Mouse (Mus musculus) gastrocnemius, postnatal 10 days (tissue): ENCODE data around the gene Defa21. TPM values are rescaled to one million over a fixed set of nuclear protein-coding genes. Genes with fewer than 3 reads are reported as not detected.
A peak's percentile ranks its signal among the peaks of the same experiment; 100 is the strongest.
"Not testable (repeated sequence)": the region's sequence is repeated elsewhere in the genome, so short reads cannot be mapped to it uniquely, and the experiment has no call there.

Source experiments
- DNase-seq: peaks from one replicate; pipeline ENCODE4 v3.0.0; 2021; ENCODE audit warnings: mixed read lengths
- long read RNA-seq, 2 experiments: library from polyadenylated mRNA; stranded (forward); transcript quantifications; one replicate each; pipeline ENCODE4 v2.0.0; 2021
- total RNA-seq, 2 experiments: library from RNA; stranded (reverse); gene quantifications; 2 replicates each; pipeline ENCODE4 v1.2.3; 2021

Defa21 gene
- total RNA-seq = not detected
- long read RNA-seq, experiment 1 = 0 reads
- long read RNA-seq, experiment 2 = 0 reads

- DNase-seq = not testable (repeated sequence)
Measured at GRCm38 (mm10) chr8:21025245-21025644, at the start of gene Defa21. Defa21 (plus strand) TSS chr8:21025545.

DNA sequence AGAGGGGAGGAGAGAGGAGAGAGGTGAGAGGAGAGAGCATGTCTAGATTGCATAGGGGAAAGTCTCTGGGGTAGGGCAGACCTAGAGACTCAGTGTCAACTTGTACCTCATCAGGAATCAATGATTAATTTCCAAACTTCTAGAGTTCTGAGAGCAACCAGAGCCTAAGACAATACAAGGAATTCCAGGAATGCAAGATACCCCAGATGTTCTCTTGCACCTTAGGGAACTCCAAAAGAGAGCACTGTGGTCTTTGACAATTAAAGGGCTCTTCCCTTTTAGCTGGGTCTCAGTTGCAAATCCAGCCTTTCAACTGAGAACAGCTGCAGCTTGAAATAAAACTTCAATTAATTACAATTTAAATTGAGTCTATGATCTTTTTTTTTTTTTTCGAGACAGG is 45.5 kb upstream of the Defa21 start:
- DNase-seq = no peak

GRCm38 (mm10) chr8:20994042-20994441 is 31.3 kb upstream of the Defa21 start:
- not testable (repeated sequence) for DNase-seq

DNA sequence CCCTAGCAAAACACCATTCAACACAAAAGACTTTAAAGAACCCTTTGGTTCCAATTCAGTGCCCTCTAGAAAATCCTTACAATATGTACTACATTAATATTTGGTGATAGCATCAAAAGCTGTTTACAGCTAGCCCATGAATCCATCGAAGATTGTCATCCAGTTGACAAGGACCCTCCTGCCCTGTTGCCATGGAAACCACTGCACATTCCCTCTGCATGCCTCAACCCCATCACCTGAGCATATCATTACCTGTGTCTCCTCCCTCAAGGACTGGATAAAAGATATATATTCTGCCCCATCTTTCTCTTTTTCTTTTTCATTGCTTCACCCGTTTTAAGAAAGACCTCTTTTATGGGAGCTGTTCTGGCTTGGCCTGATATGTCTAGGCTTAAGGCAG is 28.6 kb upstream of the Defa21 start:
- DNase-seq = no peak

DNA sequence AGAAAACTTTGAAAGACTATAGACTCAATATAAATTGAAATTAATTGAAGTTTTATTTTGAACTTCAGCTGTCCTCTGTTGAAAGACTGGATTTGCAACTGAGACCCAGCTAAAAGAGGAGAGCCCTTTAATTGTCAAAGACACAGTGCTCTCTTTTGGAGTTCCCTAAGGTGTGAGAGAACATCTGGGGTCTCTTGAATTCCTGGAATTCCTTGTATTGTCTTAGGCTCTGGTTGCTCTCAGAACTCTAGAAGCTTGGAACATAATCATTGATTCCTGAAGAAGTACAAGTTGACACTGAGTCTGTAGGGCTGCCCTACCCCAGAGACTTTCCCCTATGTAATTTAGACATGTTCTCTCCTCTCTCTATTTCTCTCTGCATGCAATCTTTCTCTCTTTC is 28.1 kb upstream of the Defa21 start:
- no peak for DNase-seq

GRCm38 (mm10) chr8:21001171-21001570 is 24.2 kb upstream of the Defa21 start:
- peak; percentile 18 for DNase-seq

- no peak for DNase-seq
Measured at GRCm38 (mm10) chr8:21006801-21007200, 18.5 kb upstream of the Defa21 start.

DNA sequence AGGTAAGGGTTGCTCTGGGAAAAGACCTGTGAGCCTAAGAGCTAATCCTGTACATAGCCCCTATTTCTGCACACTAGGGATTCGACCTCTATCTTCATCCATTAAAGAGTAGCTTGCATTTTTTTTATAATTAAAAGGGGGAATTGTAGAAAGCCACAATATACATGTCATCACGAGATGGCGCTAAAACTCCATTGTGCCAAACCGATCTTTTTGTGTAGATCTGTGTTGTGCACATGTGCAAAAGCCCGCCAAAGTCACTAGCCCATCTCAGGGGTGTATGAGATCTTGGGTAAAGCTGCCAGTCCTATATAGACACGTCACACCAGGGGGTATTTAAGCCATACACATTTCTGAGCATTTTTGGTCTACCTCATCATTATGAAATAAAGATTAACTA is 16.8 kb upstream of the Defa21 start:
- not testable (repeated sequence) for DNase-seq

- not testable (repeated sequence) for DNase-seq
Measured at GRCm38 (mm10) chr8:21010548-21010947, 14.8 kb upstream of the Defa21 start.

GRCm38 (mm10) chr8:21054747-21055146 is 29.4 kb downstream of the Defa21 start, which contains the start of gene Defa23:
Defa23 (plus strand) TSS chr8:21055047.
- DNase-seq = not testable (repeated sequence)

GRCm38 (mm10) chr8:21064738-21065137 is 39.4 kb downstream of the Defa21 start, which contains the start of gene Defa35:
Defa35 (plus strand) TSS chr8:21065038.
- not testable (repeated sequence) for DNase-seq

Other genes starting within 250 kb of the Defa21 start
- not detected for gene Defb33, start 132.9 kb upstream of the Defa21 start, total RNA-seq
- gene Gm15056, start 122.9 kb upstream of the Defa21 start, total RNA-seq = not detected
- not detected for gene Gm6040, start 103.5 kb upstream of the Defa21 start, total RNA-seq
- not detected for gene AY761185, start 80.8 kb upstream of the Defa21 start, total RNA-seq
- not detected for gene Defa23, start 29.5 kb downstream of the Defa21 start, total RNA-seq
- not detected for gene Defa35, start 39.5 kb downstream of the Defa21 start, total RNA-seq
- not detected for gene Defa25, start 58.9 kb downstream of the Defa21 start, total RNA-seq
- not detected for gene Gm14851, start 70.5 kb downstream of the Defa21 start, total RNA-seq
- not detected for gene Defa30, start 109.1 kb downstream of the Defa21 start, total RNA-seq
- gene Defa22, start 136.7 kb downstream of the Defa21 start, total RNA-seq = not detected
- not detected for gene Defa31, start 166.1 kb downstream of the Defa21 start, total RNA-seq
- gene Gm15293, start 176.0 kb downstream of the Defa21 start, total RNA-seq = not detected
- not detected for gene Gm15292, start 224.2 kb downstream of the Defa21 start, total RNA-seq